Mouse (Mus musculus) urinary bladder, adult 2 months (tissue): ENCODE measurements around the gene Sppl2b. TPM values are rescaled to one million over a fixed set of nuclear protein-coding genes. Genes with fewer than 3 reads are reported as not detected.

Experiments used
- DNase-seq: peaks from one replicate; pipeline ENCODE4 v3.0.0; 2022; ENCODE audit warnings: low spot score
- polyA plus RNA-seq: library from polyadenylated mRNA; depleted of rRNA; stranded (reverse); fragments of >200 nt; gene quantifications from 2 replicates; pipeline ENCODE4 v1.2.3, GENCODE M21; 2012

The Sppl2b gene
- polyA plus RNA-seq, 1 experiment, result 37.4 TPM

- DNase-seq, result no peak
Observed at GRCm38 (mm10) chr10:80897861-80898510, 42.9 kb downstream of the Sppl2b start.

DNA sequence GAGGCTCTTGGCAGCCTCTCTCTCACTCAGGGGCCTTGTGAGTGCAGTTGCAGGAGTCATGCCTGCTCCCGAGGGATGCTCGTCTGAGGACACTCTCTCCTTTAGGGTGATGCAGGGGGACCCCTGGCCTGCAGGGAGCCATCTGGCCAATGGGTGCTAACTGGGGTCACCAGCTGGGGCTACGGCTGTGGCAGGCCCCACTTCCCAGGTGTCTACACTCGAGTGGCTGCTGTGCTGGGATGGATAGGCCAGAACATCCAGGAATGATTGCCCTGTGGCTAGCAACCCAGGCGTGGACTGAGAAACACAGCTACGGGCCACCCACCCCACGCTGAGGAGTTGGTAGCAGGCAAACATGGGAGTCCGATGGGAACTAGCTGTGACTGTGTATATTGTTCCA, 44.0 kb downstream of the Sppl2b start:
- no peak for DNase-seq

DNA sequence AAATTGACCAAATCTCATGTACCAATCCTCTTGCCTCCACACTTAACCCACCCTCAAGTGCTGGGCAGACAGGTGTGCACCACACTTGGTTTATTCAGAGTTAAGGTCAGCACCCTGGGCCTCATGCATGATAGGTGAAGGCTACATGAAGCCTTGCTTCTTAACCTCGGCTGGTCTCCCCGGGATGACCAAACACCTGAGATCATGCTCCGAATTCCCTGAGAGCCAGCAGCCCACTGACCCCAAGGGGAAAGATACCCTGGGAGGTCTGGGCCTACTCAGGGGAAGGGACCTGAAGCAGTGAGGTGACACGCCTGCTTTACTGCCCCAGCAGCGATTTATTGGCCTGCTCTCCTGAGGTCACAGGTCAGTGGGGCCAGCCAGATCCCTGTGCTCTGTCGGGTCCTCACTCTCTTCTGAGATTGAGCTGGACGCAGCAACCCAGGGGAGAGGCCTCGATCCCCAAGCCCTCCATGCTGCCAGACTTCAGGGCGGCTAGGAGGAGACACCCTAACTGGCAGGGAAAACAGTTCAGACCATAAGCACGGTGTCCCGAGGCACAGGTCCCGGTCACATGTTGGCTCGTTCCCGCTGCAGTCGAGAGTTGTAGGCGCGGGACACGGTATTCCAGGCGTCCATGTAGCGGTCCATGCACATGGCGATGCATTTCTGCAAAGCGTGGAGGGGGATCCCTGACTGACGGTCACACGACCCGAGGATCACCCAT, 44.7 kb downstream of the Sppl2b start:
- no peak for DNase-seq

- peak; percentile 85 for DNase-seq
Observed at GRCm38 (mm10) chr10:80900318-80901247, 45.5 kb downstream of the Sppl2b start, which contains the start of gene Timm13. Gene Timm13, minus strand, starts transcription at chr10:80900969.

- no peak for DNase-seq
Observed at GRCm38 (mm10) chr10:80901409-80902272, 46.6 kb downstream of the Sppl2b start.

DNA sequence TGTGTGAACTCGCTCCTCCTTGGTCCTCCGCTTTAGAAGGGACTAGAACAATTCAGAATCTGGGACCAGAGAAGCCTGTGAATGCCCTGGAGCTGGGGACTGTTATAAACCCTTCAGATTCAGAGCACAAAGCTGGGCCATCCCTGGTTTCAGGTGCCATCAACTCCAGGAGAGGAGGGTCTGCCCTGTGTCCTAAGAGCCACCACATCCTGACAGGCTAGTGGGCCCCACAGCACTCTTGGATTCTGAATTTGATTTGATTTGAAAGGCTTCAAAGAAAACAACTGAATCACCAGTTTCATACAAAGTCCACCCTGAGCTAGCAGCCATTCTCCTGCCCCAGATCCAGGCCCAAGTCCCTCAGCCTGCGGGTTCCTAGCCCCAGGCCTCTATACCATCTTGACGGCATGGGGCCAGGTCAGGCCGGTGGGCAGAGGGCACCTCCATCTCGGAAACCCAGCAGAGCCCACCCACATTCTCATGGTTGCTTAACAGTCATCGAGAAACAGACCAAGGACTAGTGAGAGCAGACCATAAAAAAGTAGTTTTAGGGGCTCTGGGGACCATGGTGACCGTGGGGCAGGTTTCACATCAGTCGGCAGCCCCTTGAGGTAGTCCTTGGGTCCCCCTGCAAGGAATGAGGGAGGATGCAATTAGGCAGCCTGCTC, 47.3 kb downstream of the Sppl2b start:
- no peak for DNase-seq

DNA sequence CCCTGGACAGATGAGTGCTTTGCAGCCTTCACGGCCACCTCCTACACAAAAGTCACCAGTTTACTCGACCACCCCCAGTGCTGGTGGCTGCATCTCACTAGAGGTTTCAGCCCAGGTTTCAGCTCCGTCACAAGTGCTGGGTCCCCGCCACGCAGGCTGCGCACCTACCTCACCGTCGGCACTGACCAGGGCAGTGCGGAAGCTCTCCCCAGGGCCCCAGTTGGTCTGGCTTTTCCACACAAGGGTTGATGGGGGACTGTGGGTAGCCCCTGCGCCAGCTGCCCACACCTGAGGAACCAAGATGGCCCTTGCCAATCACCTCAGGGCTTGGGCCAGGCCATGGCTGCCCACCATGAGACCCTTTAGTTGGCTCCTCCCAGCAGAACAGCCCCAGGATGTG, 48.2 kb downstream of the Sppl2b start:
- no peak for DNase-seq

GRCm38 (mm10) chr10:80904004-80904693, 49.1 kb downstream of the Sppl2b start:
- DNase-seq, result no peak

DNA sequence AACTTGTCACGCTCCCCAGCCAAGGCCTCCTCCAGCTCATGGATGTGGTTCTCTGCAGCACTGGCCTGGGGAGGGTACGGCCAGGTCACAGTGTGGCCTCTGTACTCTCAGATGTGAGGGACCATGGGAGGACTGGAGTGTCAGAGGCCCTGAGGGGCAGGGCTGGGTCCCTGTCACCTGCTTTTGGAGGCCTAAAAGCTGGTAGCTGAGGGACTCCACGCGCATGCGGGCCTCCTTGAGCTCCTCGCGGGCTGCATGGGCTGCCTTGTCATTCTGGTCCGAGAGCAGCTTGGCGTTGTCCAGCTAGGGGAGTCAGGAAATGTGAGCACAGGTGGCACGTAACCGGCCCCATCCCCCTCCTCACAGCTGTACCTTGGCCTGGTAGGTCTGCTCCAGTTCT, 49.6 kb downstream of the Sppl2b start:
- no peak for DNase-seq

GRCm38 (mm10) chr10:80909375-80910162, 54.5 kb downstream of the Sppl2b start:
- no peak for DNase-seq

DNA sequence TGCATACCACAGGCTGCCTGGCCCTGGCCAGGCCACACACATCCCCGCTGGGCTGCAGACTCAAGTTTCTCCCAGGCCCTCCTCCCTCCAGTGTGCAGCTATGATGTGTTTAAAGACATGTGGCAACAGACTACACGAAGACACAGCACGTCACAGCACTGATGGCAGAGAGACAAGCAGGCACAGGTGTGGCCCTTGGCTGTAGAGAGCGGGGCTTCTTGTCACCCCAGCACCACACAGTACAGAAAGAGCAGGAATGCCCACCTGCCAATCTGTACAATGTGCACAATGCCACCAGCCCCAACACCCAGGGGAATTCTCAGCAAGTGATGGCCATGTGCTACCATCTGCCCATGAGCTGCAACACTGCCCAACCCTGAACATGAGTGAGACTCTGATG, 56.3 kb downstream of the Sppl2b start:
- DNase-seq, result no peak

GRCm38 (mm10) chr10:80911891-80912290, 56.8 kb downstream of the Sppl2b start:
- no peak for DNase-seq

DNA sequence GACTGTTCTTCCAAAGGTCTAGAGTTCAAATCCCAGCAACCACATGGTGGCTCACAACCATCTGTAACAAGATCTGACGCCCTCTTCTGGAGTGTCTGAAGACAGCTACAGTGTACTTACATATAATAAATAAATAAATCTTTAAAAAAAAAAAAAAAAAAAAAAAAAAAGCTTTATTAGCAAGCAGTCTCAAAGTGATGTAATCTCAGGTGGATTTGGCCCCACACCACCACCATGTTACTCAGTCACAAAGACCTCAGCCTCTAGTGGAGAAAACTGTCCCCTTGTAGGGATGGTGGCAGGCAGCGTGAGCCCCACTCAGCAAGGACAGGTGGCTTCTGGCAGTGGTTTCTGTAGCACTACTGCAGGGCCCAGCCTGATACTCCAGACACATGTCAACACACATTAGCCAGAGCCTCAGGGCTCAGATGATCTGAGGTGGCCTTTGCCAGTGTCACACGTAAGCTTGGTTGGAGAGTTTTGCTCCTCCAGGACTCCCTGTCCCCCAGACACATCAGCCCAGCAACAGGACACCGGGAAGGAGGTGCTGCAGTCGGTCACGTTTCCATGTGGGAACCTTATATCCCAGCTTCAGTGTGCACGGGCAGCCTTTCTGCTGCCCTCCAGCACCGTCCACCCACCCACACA, 58.4 kb downstream of the Sppl2b start:
- DNase-seq, result no peak

DNA sequence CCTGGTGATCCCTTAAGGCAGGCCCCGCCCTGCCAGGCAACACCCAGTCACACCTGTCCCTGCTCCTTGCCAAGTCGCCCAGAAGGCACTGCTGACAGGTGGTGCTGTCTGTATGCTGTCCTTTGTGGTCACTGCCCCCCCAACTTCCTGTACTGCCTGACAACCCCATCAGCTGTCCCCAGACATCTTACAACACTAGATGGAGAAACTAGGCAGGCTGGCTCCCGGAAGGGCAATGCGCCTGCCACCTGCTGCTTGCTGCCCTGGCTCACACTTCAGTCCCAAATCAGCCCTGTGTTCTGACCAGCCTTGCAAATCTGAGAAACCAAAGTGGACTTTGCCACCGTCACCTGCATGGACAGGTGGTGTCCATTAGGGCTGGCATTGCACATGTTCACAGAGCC, 59.2 kb downstream of the Sppl2b start:
- no peak for DNase-seq

GRCm38 (mm10) chr10:80915260-80915659, 60.2 kb downstream of the Sppl2b start:
- DNase-seq, result no peak

GRCm38 (mm10) chr10:80915736-80916135, 60.7 kb downstream of the Sppl2b start:
- DNase-seq, result no peak

DNA sequence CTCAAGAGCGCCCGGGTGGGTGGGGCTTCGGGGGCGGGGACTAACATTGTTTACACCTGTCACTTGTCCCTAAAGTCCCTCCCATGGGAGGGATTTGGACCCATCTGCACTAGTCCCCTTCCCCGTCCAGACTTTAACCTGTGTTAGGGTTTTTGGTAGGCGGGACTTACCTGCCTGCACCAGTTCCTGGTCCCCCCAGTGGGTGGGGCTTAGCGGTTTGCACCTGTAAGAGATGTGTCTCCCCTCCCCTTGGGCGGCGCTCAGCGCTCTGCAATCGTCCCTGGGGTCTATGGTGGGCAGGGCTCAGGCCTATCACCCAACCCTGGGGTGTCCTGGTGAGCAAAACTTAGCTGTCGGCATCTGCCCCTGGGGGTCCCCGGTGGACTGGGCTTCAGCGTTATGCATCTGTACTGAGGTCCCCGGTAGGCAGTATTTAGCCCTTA, 62.3 kb downstream of the Sppl2b start:
- DNase-seq, result no peak

- no peak for DNase-seq
Observed at GRCm38 (mm10) chr10:80917779-80918434, 62.8 kb downstream of the Sppl2b start, which contains the start of gene Lmnb2. Gene Lmnb2, minus strand, starts transcription at chr10:80918245.
